Mouse (Mus musculus) gastrocnemius, adult 2 months (tissue): ENCODE measurements at regions not wholly inside any gene's neighbourhood (a gene's known extent, or its start where the extent isn't known, plus 50 kb on each side); places are given as distances from the start of the nearest gene placed in this dataset.

Source experiments
- DNase-seq: peaks from one replicate; pipeline ENCODE4 v3.0.0; 2022
- H3K27ac ChIP-seq: fragments of 200-600 bp; 2 replicates; pipeline ENCODE4 v1.8.1; 2022; ENCODE audit warnings: mild to moderate bottlenecking
- H3K4me3 ChIP-seq: fragments of 200-600 bp; 2 replicates; pipeline ENCODE4 v1.8.1; 2022; ENCODE audit warnings: mild to moderate bottlenecking, moderate library complexity
- CTCF ChIP-seq: fragments of 200-600 bp; IDR thresholded peaks from 2 replicates; pipeline ENCODE4 v1.8.1; 2022; ENCODE audit warnings: antibody characterized with exemption, mild to moderate bottlenecking, moderate library complexity
- intact Hi-C: fragments of 180-260 bp; cut with DNase I; formaldehyde crosslinking; loops from one replicate; pipeline ENCODE4 v1.15.1; 2025

DNA sequence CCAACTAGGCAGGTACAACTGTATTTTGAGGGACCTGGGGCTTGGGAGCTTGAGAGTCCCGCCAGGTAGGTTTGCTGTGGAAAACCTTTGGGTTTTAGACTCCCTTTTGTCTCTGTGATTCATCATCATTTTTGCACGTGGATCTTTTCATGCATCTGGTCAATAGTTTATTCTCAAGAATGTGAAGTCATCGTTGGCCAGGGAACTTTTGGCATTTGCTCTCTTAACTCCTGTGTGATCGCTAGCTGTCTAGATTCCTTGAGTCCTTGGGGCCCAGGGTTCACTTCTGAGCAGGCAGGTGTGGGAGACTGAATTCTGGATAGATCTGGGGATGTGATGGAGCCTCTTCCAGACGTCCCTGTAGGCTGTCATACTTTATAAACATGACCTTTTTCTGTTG lies 207.5 kb downstream of the Fndc1 start:
- Histone ChIP-seq H3K4me3 (no peak overlapping the region), H3K27ac (peak overlapping the region; percentile 79)
- no peak for TF ChIP-seq CTCF
- intact Hi-C loops = no loop called here
- DNase-seq = peak; percentile 67

- Histone ChIP-seq H3K27ac (peak overlapping the region; percentile 66), H3K4me3 (no peak overlapping the region)
- intact Hi-C loops = no loop called here
- no peak for TF ChIP-seq CTCF
- peak; percentile 57 for DNase-seq
Measured at GRCm38 (mm10) chr17:7608046-7608445, 219.1 kb downstream of the Fndc1 start.

- Histone ChIP-seq H3K27ac (peak overlapping the region; percentile 66), H3K4me3 (no peak overlapping the region)
- intact Hi-C loops = no loop called here
- no peak for DNase-seq
- no peak for TF ChIP-seq CTCF
Measured at GRCm38 (mm10) chr17:7607431-7607830, 219.7 kb downstream of the Fndc1 start.

GRCm38 (mm10) chr17:7604813-7605504 lies 219.7 kb upstream of the Unc93a2 start:
- intact Hi-C loops = no loop called here
- no peak for DNase-seq
- TF ChIP-seq CTCF = no peak
- Histone ChIP-seq H3K4me3 (no peak overlapping the region), H3K27ac (no peak overlapping the region)

DNA sequence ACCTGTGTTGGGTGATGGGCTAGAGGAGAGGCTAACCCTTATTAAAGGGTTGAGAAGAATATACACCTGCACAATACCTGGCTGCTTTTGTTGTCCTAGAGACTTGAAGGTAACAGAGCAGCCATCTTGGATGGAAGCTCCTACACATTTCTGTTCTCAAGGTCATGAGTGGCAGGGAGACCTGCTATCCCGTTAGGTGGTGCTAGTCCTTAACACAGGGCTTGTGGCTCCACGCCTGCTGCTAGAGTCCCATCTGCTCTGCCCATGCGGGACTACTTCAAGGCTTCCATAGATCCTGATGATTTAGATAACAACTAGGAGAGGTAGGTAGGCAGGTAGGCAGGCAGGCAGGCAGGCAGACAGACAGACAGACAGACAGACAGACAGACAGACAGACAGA lies 218.8 kb upstream of the Unc93a2 start:
- DNase-seq = no peak
- Histone ChIP-seq H3K27ac (no peak overlapping the region), H3K4me3 (no peak overlapping the region)
- TF ChIP-seq CTCF = no peak
- intact Hi-C loops = no loop called here

DNA sequence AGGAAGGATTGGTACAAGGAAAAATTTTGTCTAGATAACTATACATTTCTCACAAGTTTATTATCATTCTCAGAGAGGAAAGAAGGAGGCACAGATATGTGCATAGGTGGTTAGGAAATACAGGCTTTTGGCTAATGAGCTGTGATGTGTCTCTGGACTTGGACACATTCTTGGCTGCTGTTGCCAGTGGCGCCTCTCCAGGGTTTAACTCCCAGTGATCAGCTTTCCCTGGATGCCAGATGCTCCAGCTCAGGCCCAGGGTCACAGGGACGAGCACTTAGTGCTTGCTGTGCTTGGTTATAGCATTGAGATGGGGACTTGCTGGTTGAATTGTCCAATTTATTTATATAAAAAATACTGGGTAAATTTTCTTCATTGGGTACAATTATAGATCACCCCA lies 215.3 kb upstream of the Unc93a2 start:
- Histone ChIP-seq H3K27ac (peak overlapping the region; percentile 17; the same call in 1 of the 2 replicates), H3K4me3 (no peak overlapping the region)
- peak; percentile 89 for DNase-seq
- TF ChIP-seq CTCF = no peak
- intact Hi-C loops = loop anchor here (2.0 kb wide), 1 partner anchor 70 kb away; no protein-coding TSS in a partner anchor

DNA sequence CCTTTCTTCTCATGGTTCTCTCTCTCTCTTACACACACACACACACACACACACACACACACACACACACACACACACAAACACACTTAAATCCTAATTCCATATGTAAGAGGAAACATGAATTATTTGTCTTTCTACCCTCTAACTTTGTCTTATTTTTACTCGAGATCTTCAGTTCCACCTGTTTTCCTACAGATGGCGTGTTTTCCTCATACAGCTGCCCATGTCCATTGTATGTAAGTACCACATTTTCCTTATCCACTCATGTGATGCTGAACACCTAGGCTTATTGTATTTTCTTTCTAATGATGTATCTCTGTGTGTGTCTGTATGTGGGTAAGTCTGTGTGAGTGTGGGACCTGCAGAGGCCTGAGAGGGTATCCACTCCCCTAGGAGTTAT lies 212.2 kb upstream of the Unc93a2 start:
- peak; percentile 63 for TF ChIP-seq CTCF
- Histone ChIP-seq H3K4me3 (no peak overlapping the region), H3K27ac (no peak overlapping the region)
- DNase-seq = no peak
- intact Hi-C loops = loop anchor here (5.0 kb wide), 1 partner anchor 225 kb away; no protein-coding TSS in a partner anchor

GRCm38 (mm10) chr17:7594801-7595200 lies 209.5 kb upstream of the Unc93a2 start:
- no peak for TF ChIP-seq CTCF
- H3K27ac ChIP-seq = peak overlapping the region; percentile 28; the same call in 1 of the 2 replicates
- intact Hi-C loops = loop anchor here (5.0 kb wide), 1 partner anchor 228 kb away; no protein-coding TSS in a partner anchor
- H3K4me3 ChIP-seq = no peak overlapping the region
- no peak for DNase-seq

GRCm38 (mm10) chr17:7592491-7592890 lies 207.2 kb upstream of the Unc93a2 start:
- no peak overlapping the region for H3K4me3 ChIP-seq
- H3K27ac ChIP-seq = no peak overlapping the region
- DNase-seq = no peak
- intact Hi-C loops = no loop called here
- no peak for TF ChIP-seq CTCF

DNA sequence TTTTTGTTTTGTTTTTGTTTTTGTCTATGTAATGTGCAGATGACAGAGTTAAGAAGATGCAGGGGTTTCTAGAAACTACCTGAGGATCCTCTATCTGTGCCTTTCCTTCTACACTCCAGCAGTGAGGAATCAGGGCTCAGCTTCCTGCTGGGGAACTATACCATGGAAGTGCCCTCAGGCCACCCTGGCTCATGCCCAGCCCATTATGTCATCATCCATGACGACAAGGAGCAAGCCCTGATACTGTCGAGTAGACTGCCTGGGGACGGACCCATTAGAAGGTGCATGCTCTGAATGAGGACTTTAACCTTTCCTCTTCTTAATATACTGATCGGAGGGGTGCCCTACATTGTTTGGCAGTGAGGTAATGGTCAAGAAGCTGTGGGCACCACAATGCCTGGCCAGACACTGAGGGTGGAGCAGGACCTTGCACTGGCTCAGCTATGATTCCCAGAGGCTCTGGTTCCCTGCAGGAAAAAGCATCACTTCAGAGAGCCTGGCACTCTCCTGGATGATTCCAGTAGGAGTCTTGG lies 197.7 kb upstream of the Unc93a2 start:
- intact Hi-C loops = no loop called here
- DNase-seq = no peak
- H3K27ac ChIP-seq = no peak overlapping the region
- TF ChIP-seq CTCF = no peak
- no peak overlapping the region for H3K4me3 ChIP-seq

DNA sequence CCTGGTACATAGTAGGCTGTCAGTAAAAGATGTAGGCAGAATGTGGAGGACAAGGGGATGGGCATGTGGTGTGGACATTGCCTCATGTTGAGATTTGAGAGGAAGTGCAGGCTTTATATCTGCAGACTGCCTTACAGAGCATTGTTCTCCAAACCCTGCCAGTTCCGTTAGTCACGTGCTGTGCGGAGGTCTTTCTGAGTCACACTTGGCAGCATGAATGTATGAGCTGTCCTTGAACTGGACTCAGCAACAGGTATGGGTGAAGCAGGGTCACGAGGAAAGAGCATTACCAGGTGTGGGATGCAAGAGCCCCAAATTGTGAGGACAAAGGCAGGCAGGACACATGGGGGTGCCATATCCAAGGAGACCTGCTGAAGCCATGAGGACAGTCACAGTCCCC lies 193.8 kb upstream of the Unc93a2 start:
- Histone ChIP-seq H3K4me3 (no peak overlapping the region), H3K27ac (peak overlapping the region; percentile 67; the same call in 1 of the 2 replicates)
- intact Hi-C loops = no loop called here
- DNase-seq = no peak
- TF ChIP-seq CTCF = no peak

DNA sequence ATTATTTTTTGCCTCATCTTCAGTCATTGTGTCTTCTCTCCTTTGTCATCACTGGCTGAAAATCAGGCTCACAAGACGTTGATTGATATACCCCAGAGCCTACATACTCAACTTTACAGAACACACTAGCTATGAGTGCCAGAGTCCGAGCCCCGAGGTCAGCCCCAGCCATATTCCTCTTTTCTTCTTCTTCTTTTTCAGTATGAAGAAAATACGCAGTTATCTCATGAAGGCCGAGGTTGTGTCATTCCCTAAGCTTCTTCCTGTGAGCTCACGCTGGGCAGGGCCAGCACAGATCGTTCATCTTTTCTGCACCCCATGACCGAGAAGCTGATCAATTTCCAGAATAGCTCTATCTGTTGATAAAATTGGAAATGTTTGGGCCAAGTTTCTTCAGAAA lies 192.7 kb upstream of the Unc93a2 start:
- intact Hi-C loops = no loop called here
- DNase-seq = no peak
- Histone ChIP-seq H3K4me3 (no peak overlapping the region), H3K27ac (peak overlapping the region; percentile 67)
- TF ChIP-seq CTCF = no peak

DNA sequence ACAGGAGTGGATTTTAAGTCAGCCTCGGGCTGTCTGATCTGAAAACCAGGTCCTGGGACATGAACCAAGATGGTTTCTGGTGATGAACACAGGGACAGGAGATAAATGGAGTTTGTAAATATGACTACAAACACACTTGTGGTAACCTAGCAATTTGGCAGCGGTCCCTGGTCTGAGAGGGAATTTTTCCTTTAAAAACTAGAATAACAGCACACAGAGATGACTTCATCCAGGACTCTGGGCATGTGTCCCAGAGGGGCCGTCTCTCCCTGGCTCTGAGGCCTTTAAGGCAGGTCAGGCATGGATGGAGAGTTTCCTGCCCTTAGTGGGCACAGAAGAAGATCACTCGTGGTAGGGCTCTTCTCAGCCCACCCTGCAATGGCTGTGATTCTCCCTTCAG lies 192.0 kb upstream of the Unc93a2 start:
- no peak overlapping the region for H3K4me3 ChIP-seq
- DNase-seq = peak; percentile 90
- intact Hi-C loops = no loop called here
- peak overlapping the region; percentile 67 for H3K27ac ChIP-seq
- no peak for TF ChIP-seq CTCF

DNA sequence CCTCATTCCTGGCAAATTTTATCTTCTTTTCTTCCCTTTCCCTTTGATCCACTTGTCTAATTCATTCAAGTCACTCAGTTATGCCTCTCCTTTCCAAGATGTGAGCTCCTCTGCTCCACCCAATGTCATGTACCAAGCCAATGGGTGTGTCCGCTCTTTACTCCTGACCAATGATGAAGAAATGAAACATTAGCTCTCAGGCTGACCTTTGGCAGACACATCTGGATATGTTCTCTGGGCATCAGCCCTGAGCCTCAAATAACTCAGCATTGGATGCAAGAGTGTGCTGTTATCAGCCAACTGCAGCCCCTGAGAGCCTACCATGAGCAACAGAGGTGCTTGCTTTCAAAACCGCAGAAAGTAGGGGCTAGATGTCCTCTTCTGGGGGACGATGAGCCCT lies 186.2 kb upstream of the Unc93a2 start:
- Histone ChIP-seq H3K4me3 (no peak overlapping the region), H3K27ac (peak overlapping the region; percentile 74)
- intact Hi-C loops = no loop called here
- no peak for TF ChIP-seq CTCF
- peak; percentile 71 for DNase-seq
